Mouse (Mus musculus) liver, embryonic 14.5 days (tissue): Measurements from ENCODE around the gene Lancl2. TPM values are rescaled to one million over a fixed set of nuclear protein-coding genes. Genes with fewer than 3 reads are reported as not detected.

Experiments
- ATAC-seq: fragments of 200-750 bp; cut with Nextera tagmentation; 2 replicates; pipeline ENCODE4 v1.8.0; 2017; ENCODE audit warnings: moderate number of reproducible peaks, mild to moderate bottlenecking, moderate library complexity; ENCODE audit not compliant: insufficient read depth
- DNase-seq, 3 experiments: peaks; one replicate each; pipeline ENCODE4 v3.0.0-alpha.2; 2012 to 2013; ENCODE audit warnings: low read depth in 3 of 3, low spot score in 3 of 3
- H3K27ac ChIP-seq: fragments of 300-500 bp; sonication (generic); 2 replicates; pipeline ENCODE4 v1.5.1; 2014; ENCODE audit warnings: moderate library complexity, mild to moderate bottlenecking, control low read depth, inconsistent platforms
- H3K27me3 ChIP-seq: fragments of 300-500 bp; sonication (generic); 2 replicates; pipeline ENCODE4 v1.6.1; 2014; ENCODE audit warnings: mild to moderate bottlenecking, low read length, moderate library complexity; ENCODE audit not compliant: control insufficient read depth, insufficient read depth
- H3K36me3 ChIP-seq: fragments of 300-500 bp; sonication (generic); replicated peaks from 2 replicates; pipeline ENCODE4 v1.6.1; 2014; ENCODE audit warnings: low read depth; ENCODE audit not compliant: control insufficient read depth, insufficient read depth
- H3K4me1 ChIP-seq, 2 experiments: fragments of 200-500 bp in 1 of 2; fragments of 300-500 bp in 1 of 2; sonication (generic) in 1 of 2; replicated peaks; 2 replicates each; pipeline ENCODE4 v1.6.1; 2012 to 2014; ENCODE audit warnings: antibody characterized with exemption in 1 of 2, inconsistent platforms in 1 of 2, low read length in 1 of 2; ENCODE audit not compliant: control insufficient read depth in 2 of 2, insufficient read depth in 2 of 2
- H3K4me2 ChIP-seq: fragments of 300-500 bp; sonication (generic); 2 replicates; pipeline ENCODE4 v1.6.1; 2014; ENCODE audit warnings: low read depth, mild to moderate bottlenecking, control low read depth, moderate library complexity
- H3K4me3 ChIP-seq, 2 experiments: fragments of 200-500 bp in 1 of 2; fragments of 300-500 bp in 1 of 2; sonication (generic) in 1 of 2; 2 replicates each; pipeline ENCODE4 v1.5.1; 2012 to 2014; ENCODE audit warnings: low read depth in 2 of 2, low read length in 2 of 2, mild to moderate bottlenecking in 2 of 2, control low read depth in 1 of 2, inconsistent platforms in 1 of 2, moderate library complexity in 1 of 2; ENCODE audit not compliant: insufficient read depth in 1 of 2
- H3K9ac ChIP-seq: fragments of 300-500 bp; sonication (generic); replicated peaks from 2 replicates; pipeline ENCODE4 v1.6.1; 2014; ENCODE audit warnings: mild to moderate bottlenecking, control low read depth, moderate library complexity
- H3K9me3 ChIP-seq: fragments of 300-500 bp; sonication (generic); 2 replicates; pipeline ENCODE4 v1.6.1; 2016; ENCODE audit warnings: low read length, mixed read lengths; ENCODE audit not compliant: control insufficient read depth
- CTCF ChIP-seq: IDR thresholded peaks from 2 replicates; pipeline ENCODE4 v1.5.1; 2016; ENCODE audit warnings: antibody characterized with exemption, low read depth, control low read depth
- EP300 ChIP-seq: IDR thresholded peaks from 2 replicates; pipeline ENCODE4 v1.6.1; 2016; ENCODE audit warnings: antibody characterized with exemption, low read depth
- WGBS: fragments of 180-500 bp; shearing (Covaris S2); extraction: QIAGEN DNeasy Blood & Tissue Kit; methylation state at CpG from one replicate; pipeline ENCODE4 v1.1.7; 2014; ENCODE audit not compliant: insufficient replicate concordance; 5-methylcytosine and 5-hydroxymethylcytosine counted together
- polyA plus RNA-seq, 2 experiments: library from polyadenylated mRNA; depleted of rRNA in 1 of 2; stranded (reverse) in 1 of 2; unstranded in 1 of 2; fragments of >200 nt; fragmentation: Nextera tagmentation in 1 of 2; extraction: Ambion mirVana in 1 of 2; gene quantifications; 2 replicates each; pipeline versions ENCODE4 v1.2.1 to v1.2.3; 2012 to 2014

Gene Lancl2
- polyA plus RNA-seq, 2 experiments = 7.1 to 13.5 TPM

DNA sequence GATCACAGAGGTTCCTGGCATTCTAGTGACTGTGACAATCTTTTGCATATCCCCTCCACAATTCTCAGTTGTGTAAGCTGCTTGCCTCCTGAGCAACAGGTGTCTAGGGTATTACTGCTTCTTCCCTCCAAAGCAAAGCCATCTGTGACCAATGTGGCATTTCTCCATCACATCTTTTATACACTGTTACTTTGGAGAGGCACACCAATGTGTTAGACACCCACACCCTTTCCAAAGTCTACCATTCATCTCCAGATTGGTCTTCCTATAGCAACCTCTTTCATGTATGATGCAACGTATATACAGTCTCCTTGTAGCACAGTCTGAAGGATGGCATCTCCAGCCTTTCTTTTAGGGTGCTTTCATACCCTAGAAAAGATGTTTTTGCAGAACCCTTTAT is 80.3 kb downstream of the Lancl2 start:
- TF ChIP-seq EP300 (no peak), CTCF (no peak)

DNA sequence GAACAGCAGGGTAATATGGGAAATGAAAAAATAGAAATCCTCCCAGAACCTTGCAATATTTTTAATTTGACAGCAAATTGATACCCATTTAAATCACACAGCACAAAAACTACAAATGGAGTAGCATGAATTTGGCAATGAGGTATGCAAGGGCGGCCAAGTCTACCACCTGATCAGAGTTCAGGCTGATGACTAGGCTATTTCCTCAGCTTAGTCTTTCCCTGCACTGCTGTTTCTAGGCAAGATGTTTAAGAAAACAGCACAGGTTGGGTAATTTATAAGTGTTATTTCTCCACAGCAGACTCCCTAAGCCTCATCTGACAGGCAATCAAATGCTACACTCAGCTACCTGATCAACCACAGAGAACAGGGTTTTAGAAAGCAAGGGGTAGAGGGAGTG is 81.9 kb downstream of the Lancl2 start:
- WGBS = 91% methylated on average over 1 of the region's 1 CpGs
- Histone ChIP-seq H3K4me3 (no peak overlapping the region), H3K4me1 (peaks cover 11 to 13% of the 10 kb centered on the region in 2 experiments), H3K9ac (no peak overlapping the region), H3K4me2 (no peak overlapping the region), H3K27ac (no peak overlapping the region), H3K27me3 (no peaks in the 10 kb centered on the region), H3K36me3 (peaks cover 11% of the 10 kb centered on the region), H3K9me3 (no peaks in the 10 kb centered on the region)
- ATAC-seq = no peak
- TF ChIP-seq CTCF = no peak
- no peak for TF ChIP-seq EP300
- no peak for DNase-seq

More for the DNA sequence above, 80.3 kb downstream of the Lancl2 start:
- Histone ChIP-seq H3K27ac (no peak overlapping the region), H3K4me3 (no peak overlapping the region), H3K36me3 (peaks cover 3% of the 10 kb centered on the region), H3K9me3 (no peaks in the 10 kb centered on the region), H3K9ac (no peak overlapping the region), H3K4me2 (no peak overlapping the region), H3K4me1 (peaks cover 5 to 8% of the 10 kb centered on the region in 2 experiments), H3K27me3 (no peaks in the 10 kb centered on the region)
- no peak for ATAC-seq
- no peak for DNase-seq
- WGBS = 79% methylated on average over 1 of the region's 1 CpGs

DNA sequence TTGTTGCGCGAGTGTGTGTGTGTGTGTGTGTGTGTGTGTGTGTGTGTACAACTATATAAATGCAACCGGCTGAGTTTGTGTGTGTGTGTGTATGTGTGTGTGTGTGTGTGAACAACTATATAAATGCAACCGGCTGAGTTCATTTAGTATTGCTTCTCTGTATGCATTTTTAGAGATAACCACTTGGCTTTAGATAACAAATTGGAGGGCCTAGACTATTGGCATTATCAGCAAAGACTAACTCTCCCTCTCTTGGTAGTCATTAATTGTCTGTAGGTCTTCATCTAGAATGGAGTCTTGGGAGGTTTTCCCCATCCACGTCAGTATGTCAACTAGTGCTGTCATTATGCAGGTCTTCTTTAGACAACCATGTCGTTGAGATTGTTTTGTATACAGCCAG is 85.0 kb downstream of the Lancl2 start:
- ATAC-seq (0 out of 2 replicates have a peak, but pooled peaks have one; percentile 42), DNase-seq (no peak)
- TF ChIP-seq EP300 (no peak), CTCF (no peak)
- Histone ChIP-seq H3K27ac (no peak overlapping the region), H3K4me1 (peaks cover 11 to 16% of the 10 kb centered on the region in 2 experiments), H3K9ac (no peak overlapping the region), H3K4me2 (peak overlapping the region; percentile 11; the same call in 1 of the 2 replicates), H3K4me3 (no peak overlapping the region), H3K36me3 (peaks cover 11% of the 10 kb centered on the region), H3K27me3 (no peaks in the 10 kb centered on the region), H3K9me3 (no peaks in the 10 kb centered on the region)
- WGBS = 62% methylated on average over 6 of the region's 6 CpGs

Other genes starting within 250 kb of the Lancl2 start
- 1.6 and 4.5 TPM in 2 replicates for gene Ppm1k, start 167.1 kb upstream of the Lancl2 start, polyA plus RNA-seq (2012; rRNA removed)
- gene Ppm1k, start 167.1 kb upstream of the Lancl2 start, polyA plus RNA-seq (2014; fragmentation: Nextera tagmentation; extraction: Ambion mirVana) = 2.8 and 3.3 TPM in 2 replicates
- 1.3 and 2.3 TPM in 2 replicates for gene Herc6, start 121.5 kb upstream of the Lancl2 start, polyA plus RNA-seq (2012; rRNA removed)
- gene Herc6, start 121.5 kb upstream of the Lancl2 start, polyA plus RNA-seq (2014; fragmentation: Nextera tagmentation; extraction: Ambion mirVana) = 2.7 and 3.7 TPM in 2 replicates
- 3.5 and 4.7 TPM in 2 replicates for gene Pyurf, start 10.5 kb upstream of the Lancl2 start, polyA plus RNA-seq (2012; rRNA removed)
- gene Pyurf, start 10.5 kb upstream of the Lancl2 start, polyA plus RNA-seq (2014; fragmentation: Nextera tagmentation; extraction: Ambion mirVana) = 6.9 and 7.6 TPM in 2 replicates
- 28.3 and 31.2 TPM in 2 replicates for gene Vopp1, start 122.6 kb downstream of the Lancl2 start, polyA plus RNA-seq (2012; rRNA removed)
- 26.8 and 29.7 TPM in 2 replicates for gene Vopp1, start 122.6 kb downstream of the Lancl2 start, polyA plus RNA-seq (2014; fragmentation: Nextera tagmentation; extraction: Ambion mirVana)
- gene Vmn1r21, start 147.8 kb downstream of the Lancl2 start, polyA plus RNA-seq (2012; rRNA removed) = not detected in 2 replicates
- gene Vmn1r21, start 147.8 kb downstream of the Lancl2 start, polyA plus RNA-seq (2014; fragmentation: Nextera tagmentation; extraction: Ambion mirVana) = not detected in 2 replicates
- gene Vmn1r22, start 205.5 kb downstream of the Lancl2 start, polyA plus RNA-seq (2012; rRNA removed) = not detected in 2 replicates
- gene Vmn1r22, start 205.5 kb downstream of the Lancl2 start, polyA plus RNA-seq (2014; fragmentation: Nextera tagmentation; extraction: Ambion mirVana) = not detected in 2 replicates
- not detected in 2 replicates for gene Vmn1r23, start 224.3 kb downstream of the Lancl2 start, polyA plus RNA-seq (2012; rRNA removed)
- not detected in 2 replicates for gene Vmn1r23, start 224.3 kb downstream of the Lancl2 start, polyA plus RNA-seq (2014; fragmentation: Nextera tagmentation; extraction: Ambion mirVana)